Mouse (Mus musculus) MEL-GATA-1-ER (cell line): Measurements from ENCODE around the gene Dgat2l6.

Experiments
- DNase-seq: peaks from one replicate; pipeline ENCODE4 v3.0.0-alpha.2; 2012; ENCODE audit warnings: low read depth; ENCODE audit errors: extremely low read depth

Gene Dgat2l6

DNA sequence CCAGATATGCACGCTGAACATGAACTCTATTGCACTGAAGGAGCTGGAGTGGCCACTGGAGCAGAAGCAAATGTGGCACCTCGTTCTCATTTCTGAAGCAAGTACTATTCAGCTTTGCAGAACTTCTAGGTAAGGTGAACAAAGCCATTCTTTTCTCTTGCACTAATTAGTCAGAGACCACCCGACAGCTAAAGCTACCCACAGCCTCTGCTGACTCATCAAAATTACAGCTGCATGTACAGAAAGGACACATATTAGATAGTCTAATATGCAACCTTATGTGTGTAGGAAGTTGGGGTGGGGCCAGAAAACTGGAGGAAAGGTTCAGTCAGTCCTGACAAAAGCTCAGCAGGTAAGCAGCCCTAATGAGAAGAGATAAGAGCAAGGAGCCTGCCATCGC lies at the start of gene Dgat2l6:
Gene Dgat2l6 (plus strand): TSS at position 368 of the 400 bp plus-strand sequence.
- DNase-seq, result no peak

DNA sequence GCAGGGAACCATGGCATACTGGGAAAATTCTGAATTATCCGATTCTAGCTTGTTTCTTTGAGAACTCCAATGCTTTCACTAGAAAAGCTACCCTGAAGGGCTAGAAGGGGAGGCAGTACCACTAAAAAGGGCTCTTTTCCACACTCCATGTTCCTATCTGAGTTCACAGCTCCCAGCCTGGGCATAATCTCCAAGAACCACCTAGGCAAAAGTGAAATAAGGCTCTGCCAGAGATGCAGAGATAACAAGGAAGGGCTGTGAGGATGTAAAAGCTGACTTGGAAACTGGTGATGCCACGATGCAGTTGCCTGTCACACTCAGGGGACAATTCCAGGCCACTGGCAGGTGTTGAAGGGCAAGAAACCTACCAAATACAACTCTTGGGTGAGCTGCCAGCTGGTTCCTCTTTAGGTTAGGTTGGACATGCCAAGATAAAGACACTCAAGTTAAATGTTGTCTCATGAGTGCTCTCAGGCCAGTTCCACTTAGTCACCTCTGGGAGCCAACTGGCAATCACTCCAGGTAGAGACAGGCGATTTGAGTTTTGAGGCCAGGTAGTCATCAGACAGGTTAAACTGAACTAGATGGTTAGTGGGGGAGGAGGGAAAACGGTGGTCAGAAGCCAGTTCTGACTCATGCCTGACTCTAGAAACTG lies 48.9 kb upstream of the Dgat2l6 start:
- DNase-seq, result no peak

DNA sequence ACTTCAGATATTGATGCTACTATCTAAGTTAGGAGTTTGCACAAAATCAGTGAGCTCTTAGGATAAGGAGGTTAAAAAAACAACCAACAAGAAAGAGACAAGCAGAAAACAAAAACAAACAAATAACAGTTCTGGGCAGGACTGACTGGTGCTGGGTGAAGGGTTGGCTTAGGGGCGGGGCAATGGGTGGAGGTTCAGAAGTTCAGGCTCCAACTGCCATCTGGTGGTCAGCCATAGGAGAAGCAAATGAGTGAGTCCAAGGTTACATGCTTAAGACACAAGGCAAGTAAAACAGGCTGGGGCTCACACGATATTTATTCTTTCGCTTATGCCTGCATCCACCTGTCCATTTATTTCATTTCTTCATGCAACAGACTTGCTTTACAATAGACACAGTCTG lies 44.3 kb upstream of the Dgat2l6 start:
- DNase-seq, result peak; percentile 64

DNA sequence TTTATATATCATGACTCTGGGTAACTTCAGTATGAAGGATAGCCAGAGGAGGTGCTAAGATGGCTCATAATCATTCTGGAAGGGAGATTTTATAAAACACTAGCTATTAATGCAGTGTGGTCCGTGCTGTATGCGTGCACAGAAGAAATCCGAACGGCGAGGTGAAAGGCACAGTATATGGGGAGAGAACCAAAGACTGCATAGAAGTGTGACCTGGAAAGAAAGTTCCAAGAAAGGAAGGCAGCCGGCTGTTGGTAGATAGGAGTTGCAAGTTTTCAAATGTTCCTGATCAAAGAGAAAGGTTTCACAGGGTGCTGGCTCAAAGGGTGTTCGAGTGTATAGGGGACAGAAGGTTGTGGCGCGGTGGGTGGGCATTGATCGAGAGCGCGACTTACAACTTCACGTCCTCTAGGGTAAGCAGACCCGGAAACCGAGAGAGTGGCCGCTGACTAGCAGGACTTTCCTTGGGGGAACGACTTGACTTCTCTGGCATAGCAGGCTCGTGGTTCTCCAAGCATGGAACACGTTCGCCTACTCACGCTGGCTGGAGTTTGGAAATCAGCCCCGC lies 31.1 kb upstream of the Dgat2l6 start:
- DNase-seq, result no peak

DNA sequence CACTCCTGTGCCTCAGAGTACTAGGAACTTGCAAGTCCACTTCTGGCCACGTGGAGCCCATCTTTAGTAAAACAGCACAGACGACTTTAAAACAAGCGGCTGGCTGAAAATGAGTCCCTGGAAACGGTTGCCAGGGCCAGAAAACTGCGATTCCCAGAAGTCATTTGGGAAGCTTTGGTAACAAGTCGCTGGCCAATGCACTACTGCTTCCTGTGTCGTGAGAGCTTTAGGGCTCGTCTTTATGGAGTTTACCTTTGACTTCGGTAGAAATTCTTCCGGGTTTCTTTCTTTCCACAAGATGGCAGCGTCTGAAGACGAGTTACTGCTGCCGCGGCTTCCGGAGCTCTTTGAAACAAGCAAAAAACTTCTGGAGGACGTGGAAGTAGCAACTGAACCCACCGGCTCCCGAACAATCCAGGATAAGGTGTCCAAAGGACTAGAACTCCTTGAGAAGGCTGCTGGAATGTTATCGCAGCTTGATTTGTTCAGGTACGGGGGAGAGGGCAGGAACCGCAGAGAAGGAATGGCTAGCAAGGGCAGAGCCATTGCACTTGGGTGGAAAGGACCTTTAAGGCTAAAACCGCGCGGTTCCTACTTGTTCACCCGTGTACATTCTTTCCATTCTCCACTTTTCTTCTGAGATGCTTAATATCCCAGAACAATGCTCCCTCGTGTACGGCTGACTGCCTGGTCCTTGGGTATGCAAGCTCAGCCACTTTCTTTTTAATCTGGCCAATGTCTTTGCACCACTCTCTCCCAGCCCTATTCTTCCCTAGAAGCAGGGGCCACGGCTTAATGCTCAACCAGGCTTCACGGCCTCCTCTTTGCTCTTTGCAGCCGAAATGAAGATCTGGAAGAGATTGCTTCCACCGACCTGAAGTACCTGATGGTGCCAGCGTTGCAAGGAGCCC lies 30.3 kb upstream of the Dgat2l6 start, which contains the start of gene Igbp1:
Gene Igbp1 (plus strand): TSS at position 224 of the 911 bp plus-strand sequence.
- DNase-seq, result peak; percentile 97

DNA sequence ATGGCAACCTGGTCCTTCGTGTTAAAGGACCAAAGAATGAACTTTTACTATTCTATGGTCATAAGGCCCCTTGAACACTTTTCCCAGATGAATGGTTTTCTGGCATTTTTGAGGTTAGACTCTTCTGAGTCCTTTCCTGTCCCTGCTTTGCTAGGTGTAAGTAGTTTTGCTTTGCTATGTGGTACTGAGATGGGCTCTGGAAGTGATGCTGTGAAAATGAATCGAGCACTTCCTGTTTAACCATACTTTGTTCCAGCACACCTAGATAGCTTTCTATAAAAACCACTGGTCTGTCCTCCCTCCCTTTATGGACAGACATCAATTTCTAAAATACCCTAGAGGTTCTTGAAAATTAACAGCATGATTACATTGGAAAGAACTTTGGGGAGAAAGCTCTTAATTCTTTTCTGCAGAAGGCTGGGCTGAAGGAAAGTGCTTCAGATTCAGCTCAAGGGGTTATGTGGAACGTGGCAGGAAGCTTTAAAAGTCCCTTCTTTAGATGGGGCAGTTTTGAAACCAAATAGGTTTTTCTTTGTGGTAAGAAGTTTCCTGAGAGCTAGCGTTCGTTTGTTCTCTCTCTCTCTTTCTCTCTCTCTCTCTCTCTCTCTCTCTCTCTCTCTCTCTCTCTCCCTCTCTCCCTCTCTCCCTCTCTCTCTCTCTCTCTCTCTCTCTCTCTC lies 20.3 kb upstream of the Dgat2l6 start:
- no peak for DNase-seq

DNA sequence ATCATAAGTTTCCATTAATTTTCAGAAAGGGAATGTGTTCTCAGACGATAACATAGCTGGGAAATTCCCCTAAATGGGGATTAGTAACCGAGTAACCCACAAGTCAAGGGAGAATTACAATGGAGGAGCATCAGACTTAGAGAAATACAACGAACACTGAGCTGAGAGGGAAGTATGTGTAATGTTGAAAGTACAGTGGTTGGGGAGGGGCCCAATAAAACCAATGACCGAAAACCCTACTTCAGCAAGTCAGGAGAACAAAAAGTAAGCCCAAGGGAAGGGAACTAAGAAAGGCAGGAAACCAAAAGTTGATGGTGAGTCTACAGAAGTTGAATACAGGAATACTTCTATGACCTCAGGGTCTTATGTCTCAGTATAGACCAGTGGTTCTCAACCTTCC lies 16.5 kb upstream of the Dgat2l6 start:
- no peak for DNase-seq

DNA sequence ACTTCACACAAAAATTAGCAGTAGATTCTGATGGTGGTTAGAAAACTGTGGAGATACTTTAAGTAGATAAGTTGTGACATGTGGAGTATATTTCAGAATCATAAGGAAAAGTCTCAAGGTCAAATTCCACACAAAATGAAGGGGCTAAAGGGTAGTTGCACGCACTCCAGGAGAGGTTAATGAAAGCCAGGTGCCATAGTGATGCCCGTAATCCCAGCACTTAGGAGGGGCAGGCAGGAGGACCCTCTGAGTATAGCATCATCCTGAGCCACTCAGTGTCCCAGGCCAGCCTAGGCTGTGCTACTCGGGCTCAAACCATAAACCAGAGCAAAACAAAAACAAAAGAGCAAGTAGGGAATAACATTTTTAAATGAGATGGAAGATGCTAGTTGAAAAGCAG lies 14.7 kb upstream of the Dgat2l6 start:
- DNase-seq, result no peak

DNA sequence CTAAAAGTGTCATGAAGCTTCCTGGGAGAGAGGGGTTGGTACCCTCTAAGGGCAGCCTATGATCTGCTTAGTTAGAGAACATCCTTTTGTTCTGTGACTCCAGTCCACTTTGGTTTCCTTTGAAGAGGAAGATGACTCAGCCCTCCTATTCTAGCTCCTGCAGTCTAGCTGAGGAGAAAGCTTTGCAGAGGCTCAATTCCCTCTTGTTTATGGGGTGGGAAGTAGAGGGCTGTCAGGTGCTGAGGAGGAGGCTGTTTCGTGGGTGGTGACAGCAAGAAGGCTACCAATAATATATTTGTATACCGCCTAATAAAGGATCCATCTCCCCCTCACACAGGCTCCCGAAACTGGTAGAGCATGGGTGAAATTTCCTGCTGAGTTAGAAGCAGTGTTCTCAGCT lies 8.0 kb upstream of the Dgat2l6 start:
- DNase-seq, result no peak

DNA sequence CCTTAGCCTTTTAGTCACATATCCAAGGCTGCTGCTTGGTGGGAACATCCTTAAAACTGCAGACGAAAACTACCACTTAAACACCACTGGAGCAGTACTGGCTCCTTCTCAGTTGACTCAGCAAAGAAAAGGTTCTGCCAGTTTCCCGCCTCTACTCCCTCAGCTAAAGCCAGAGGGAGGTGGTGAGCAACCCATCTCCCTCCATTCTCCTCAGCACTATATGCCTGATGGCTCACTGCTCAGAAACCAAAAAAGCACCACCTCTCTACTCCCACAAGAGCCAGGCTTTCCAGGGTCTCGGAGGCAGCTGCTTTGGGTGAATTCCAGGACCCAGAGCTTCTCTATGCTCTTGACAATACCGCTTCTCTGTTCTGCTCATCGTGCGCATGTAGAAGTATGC lies 7.0 kb upstream of the Dgat2l6 start:
- no peak for DNase-seq

DNA sequence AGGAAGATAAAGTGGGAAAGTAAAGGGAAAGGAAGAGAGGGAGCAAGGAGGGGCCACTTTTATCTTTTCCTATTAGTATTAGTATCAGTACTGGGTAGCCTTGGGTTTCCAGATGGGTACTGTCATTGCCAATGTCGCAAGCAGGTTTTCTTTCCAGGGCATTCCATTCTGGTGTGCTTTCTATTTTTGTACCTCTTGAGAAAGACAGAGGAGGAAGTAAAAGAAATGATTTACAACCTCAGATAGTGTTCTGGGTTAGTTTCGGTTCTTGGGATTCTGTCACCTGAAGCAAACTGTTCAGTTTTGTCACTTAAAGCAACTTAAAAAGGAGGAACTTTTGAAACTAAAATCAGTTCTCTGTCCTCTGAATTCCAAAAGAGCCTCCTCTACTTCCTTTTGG lies 6.1 kb upstream of the Dgat2l6 start:
- DNase-seq, result no peak

DNA sequence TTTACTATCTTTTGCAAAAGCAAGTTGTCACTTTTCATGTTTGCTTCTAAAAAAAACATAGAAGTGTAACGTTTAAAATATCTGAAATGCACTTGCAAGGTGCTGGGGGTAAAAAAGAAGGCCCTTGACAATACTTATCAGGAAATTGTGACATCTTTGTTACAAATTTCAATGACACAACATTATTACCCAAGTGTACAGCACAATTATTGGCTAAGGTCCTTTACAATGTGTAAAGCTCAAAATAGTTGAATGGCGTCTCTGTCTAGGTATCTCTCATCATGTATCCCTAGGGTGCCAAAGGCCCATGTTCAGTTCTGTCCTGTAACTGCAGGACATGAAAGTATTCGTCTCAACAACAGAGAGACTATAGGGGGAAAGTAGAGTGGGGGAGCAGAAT lies 31.4 kb downstream of the Dgat2l6 start:
- DNase-seq, result no peak

DNA sequence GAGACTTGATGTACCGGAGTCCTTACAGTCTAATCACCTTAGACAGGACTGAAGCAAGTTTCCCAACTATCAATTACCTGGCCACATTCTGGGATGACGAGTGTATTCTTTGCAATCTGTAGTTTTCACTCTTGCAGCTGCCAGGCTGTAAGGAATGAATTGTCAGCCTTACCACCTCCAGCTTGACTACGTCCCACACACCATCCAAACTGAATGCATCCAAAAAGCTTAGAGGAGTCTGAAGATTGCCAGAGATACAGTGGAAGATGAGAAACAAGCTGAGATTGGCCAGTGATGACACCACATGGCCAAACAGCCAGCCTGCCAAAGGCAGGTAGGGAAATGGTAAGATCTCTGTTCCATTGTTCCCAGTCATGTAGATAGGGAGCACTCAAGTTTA lies 41.1 kb downstream of the Dgat2l6 start:
- no peak for DNase-seq

DNA sequence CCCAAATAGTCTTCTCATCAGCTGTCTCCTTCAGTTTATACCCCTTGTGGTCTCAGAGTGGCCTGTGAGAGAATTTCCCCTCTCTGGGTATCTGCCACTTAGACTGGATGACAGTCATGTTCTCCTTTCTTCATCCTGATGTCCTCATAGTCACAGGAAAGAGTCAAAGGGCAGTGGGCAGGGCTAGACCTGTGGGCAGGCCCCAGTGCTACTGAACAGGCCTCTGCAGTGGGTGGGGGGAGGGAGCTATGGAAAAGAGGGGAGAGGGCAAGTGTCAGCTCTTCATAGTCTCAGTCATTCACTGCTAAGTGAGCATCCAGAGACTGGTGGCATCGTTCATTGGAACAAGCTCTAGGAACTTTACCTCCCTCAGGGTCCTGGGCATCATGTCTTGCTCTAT lies 47.3 kb downstream of the Dgat2l6 start, which contains the start of gene Awat1:
Gene Awat1 (plus strand): TSS at position 301 of the 400 bp plus-strand sequence.
- DNase-seq, result no peak

DNA sequence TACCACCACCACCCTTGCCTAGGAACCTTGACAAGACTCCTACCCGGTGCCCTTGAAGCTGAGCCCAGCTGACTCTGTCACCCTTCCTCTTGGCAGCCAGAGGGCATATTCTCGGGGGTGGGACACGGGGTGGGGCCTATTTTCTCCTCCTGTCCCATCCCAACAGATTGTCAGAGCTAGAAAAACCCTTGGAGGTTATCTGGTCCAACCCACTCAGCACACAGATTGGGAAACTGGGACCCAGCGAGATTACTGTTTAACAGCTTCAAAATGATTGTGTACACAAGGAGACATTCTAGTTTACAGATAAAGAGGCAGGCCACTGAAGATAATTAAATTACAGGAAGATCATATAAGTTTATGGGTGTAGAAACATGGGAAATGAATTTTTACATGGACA lies 70.2 kb downstream of the Dgat2l6 start, which contains the start of gene P2ry4:
Gene P2ry4 (minus strand): TSS at position 79 of the 400 bp plus-strand sequence.
- no peak for DNase-seq
